Mouse (Mus musculus): ENCODE measurements at regions not wholly inside any gene's neighbourhood (a gene's known extent, or its start where the extent isn't known, plus 50 kb on each side); places are given as distances from the start of the nearest gene placed in this dataset.

GRCm38 (mm10) chr15:50401386-50401785, 3483.3 kb upstream of the Gm7489 start:
- no peak overlapping the region for H3K4me3 ChIP-seq (replicated peaks; ENCODE audit: low read length)
- H3K27me3 ChIP-seq (ENCODE audit: insufficient read depth, low read length), result no peaks in the 10 kb centered on the region
- TF ChIP-seq CTCF (conservative IDR thresholded peaks at IDR 0.05; ENCODE audit: low read length), result no peak
- H3K4me1 ChIP-seq (replicated peaks; ENCODE audit: low read depth, low read length), result no peaks in the 10 kb centered on the region
- H3K9me3 ChIP-seq (ENCODE audit: low read length), result no peaks in the 10 kb centered on the region
- H3K36me3 ChIP-seq (ENCODE audit: insufficient read depth, low read length), result no peaks in the 10 kb centered on the region

- Histone ChIP-seq H3K4me3 (replicated peaks; ENCODE audit: low read length) (no peak overlapping the region), H3K36me3 (ENCODE audit: insufficient read depth, low read length) (no peaks in the 10 kb centered on the region)
- TF ChIP-seq CTCF (conservative IDR thresholded peaks at IDR 0.05; ENCODE audit: low read length), result no peak
- TF ChIP-seq POU5F1 (IDR thresholded peaks at IDR 0.05; ENCODE audit: borderline replicate concordance, low read length), result no peak
- no peak for TF ChIP-seq NANOG (IDR thresholded peaks at IDR 0.05; ENCODE audit: borderline replicate concordance, low read length)
Measured at GRCm38 (mm10) chr15:50402551-50402950, 3482.2 kb upstream of the Gm7489 start.

GRCm38 (mm10) chr15:50403883-50404282, 3480.8 kb upstream of the Gm7489 start:
- Histone ChIP-seq H3K4me3 (replicated peaks; ENCODE audit: low read length) (no peak overlapping the region), H3K27me3 (ENCODE audit: insufficient read depth, low read length) (no peaks in the 10 kb centered on the region), H3K36me3 (ENCODE audit: insufficient read depth, low read length) (no peaks in the 10 kb centered on the region), H3K9me3 (ENCODE audit: low read length) (no peaks in the 10 kb centered on the region), H3K4me1 (replicated peaks; ENCODE audit: low read depth, low read length) (no peaks in the 10 kb centered on the region)
- no peak for TF ChIP-seq NANOG (IDR thresholded peaks at IDR 0.05; ENCODE audit: borderline replicate concordance, low read length)
- TF ChIP-seq POU5F1 (IDR thresholded peaks at IDR 0.05; ENCODE audit: borderline replicate concordance, low read length), result no peak
- no peak for TF ChIP-seq CTCF (conservative IDR thresholded peaks at IDR 0.05; ENCODE audit: low read length)

More at GRCm38 (mm10) chr15:50402551-50402950, 3482.2 kb upstream of the Gm7489 start:
- Histone ChIP-seq H3K27me3 (ENCODE audit: insufficient read depth, low read length) (no peaks in the 10 kb centered on the region), H3K4me1 (replicated peaks; ENCODE audit: low read depth, low read length) (no peaks in the 10 kb centered on the region), H3K9me3 (ENCODE audit: low read length) (no peaks in the 10 kb centered on the region)

- Histone ChIP-seq H3K4me3 (replicated peaks; ENCODE audit: low read length) (no peak overlapping the region), H3K27me3 (ENCODE audit: insufficient read depth, low read length) (no peaks in the 10 kb centered on the region), H3K36me3 (ENCODE audit: insufficient read depth, low read length) (no peaks in the 10 kb centered on the region), H3K4me1 (replicated peaks; ENCODE audit: low read depth, low read length) (no peaks in the 10 kb centered on the region), H3K9me3 (ENCODE audit: low read length) (peaks cover 3% of the 10 kb centered on the region; the same call in 1 of the 2 replicates)
- TF ChIP-seq NANOG (IDR thresholded peaks at IDR 0.05; ENCODE audit: borderline replicate concordance, low read length) (no peak), CTCF (conservative IDR thresholded peaks at IDR 0.05; ENCODE audit: low read length) (no peak), POU5F1 (IDR thresholded peaks at IDR 0.05; ENCODE audit: borderline replicate concordance, low read length) (no peak)
Measured at GRCm38 (mm10) chr15:50408985-50409384, 3475.7 kb upstream of the Gm7489 start.

- peaks cover 10% of the 10 kb centered on the region for H3K9me3 ChIP-seq (ENCODE audit: low read length)
- no peak for TF ChIP-seq CTCF (conservative IDR thresholded peaks at IDR 0.05; ENCODE audit: low read length)
- no peak for TF ChIP-seq POU5F1 (IDR thresholded peaks at IDR 0.05; ENCODE audit: borderline replicate concordance, low read length)
- no peak for TF ChIP-seq NANOG (IDR thresholded peaks at IDR 0.05; ENCODE audit: borderline replicate concordance, low read length)
- no peaks in the 10 kb centered on the region for H3K36me3 ChIP-seq (ENCODE audit: insufficient read depth, low read length)
- H3K4me3 ChIP-seq (replicated peaks; ENCODE audit: low read length), result no peak overlapping the region
- H3K27me3 ChIP-seq (ENCODE audit: insufficient read depth, low read length), result no peaks in the 10 kb centered on the region
- no peaks in the 10 kb centered on the region for H3K4me1 ChIP-seq (replicated peaks; ENCODE audit: low read depth, low read length)
Measured at GRCm38 (mm10) chr15:50417641-50418040, 3467.1 kb upstream of the Gm7489 start.

- TF ChIP-seq POU5F1 (IDR thresholded peaks at IDR 0.05; ENCODE audit: borderline replicate concordance, low read length), result no peak
- TF ChIP-seq NANOG (IDR thresholded peaks at IDR 0.05; ENCODE audit: borderline replicate concordance, low read length), result no peak
- no peak for TF ChIP-seq CTCF (conservative IDR thresholded peaks at IDR 0.05; ENCODE audit: low read length)
- Histone ChIP-seq H3K27me3 (ENCODE audit: insufficient read depth, low read length) (no peaks in the 10 kb centered on the region), H3K4me3 (replicated peaks; ENCODE audit: low read length) (no peak overlapping the region), H3K9me3 (ENCODE audit: low read length) (peaks cover 10% of the 10 kb centered on the region), H3K4me1 (replicated peaks; ENCODE audit: low read depth, low read length) (no peaks in the 10 kb centered on the region), H3K36me3 (ENCODE audit: insufficient read depth, low read length) (no peaks in the 10 kb centered on the region)
Measured at GRCm38 (mm10) chr15:50423082-50423665, 3461.5 kb upstream of the Gm7489 start.

- Histone ChIP-seq H3K27me3 (ENCODE audit: insufficient read depth, low read length) (no peaks in the 10 kb centered on the region), H3K36me3 (ENCODE audit: insufficient read depth, low read length) (no peaks in the 10 kb centered on the region), H3K9me3 (ENCODE audit: low read length) (peaks cover 20% of the 10 kb centered on the region), H3K4me3 (replicated peaks; ENCODE audit: low read length) (no peak overlapping the region), H3K4me1 (replicated peaks; ENCODE audit: low read depth, low read length) (no peaks in the 10 kb centered on the region)
- TF ChIP-seq CTCF (conservative IDR thresholded peaks at IDR 0.05; ENCODE audit: low read length), result no peak
- no peak for TF ChIP-seq POU5F1 (IDR thresholded peaks at IDR 0.05; ENCODE audit: borderline replicate concordance, low read length)
- TF ChIP-seq NANOG (IDR thresholded peaks at IDR 0.05; ENCODE audit: borderline replicate concordance, low read length), result no peak
Measured at GRCm38 (mm10) chr15:50449604-50450003, 3435.1 kb upstream of the Gm7489 start.

- H3K27me3 ChIP-seq (ENCODE audit: insufficient read depth, low read length), result no peaks in the 10 kb centered on the region
- H3K36me3 ChIP-seq (ENCODE audit: insufficient read depth, low read length), result no peaks in the 10 kb centered on the region
- H3K4me3 ChIP-seq (replicated peaks; ENCODE audit: low read length), result no peak overlapping the region
- no peaks in the 10 kb centered on the region for H3K4me1 ChIP-seq (replicated peaks; ENCODE audit: low read depth, low read length)
- TF ChIP-seq POU5F1 (IDR thresholded peaks at IDR 0.05; ENCODE audit: borderline replicate concordance, low read length), result no peak
- TF ChIP-seq CTCF (conservative IDR thresholded peaks at IDR 0.05; ENCODE audit: low read length), result no peak
- no peak for TF ChIP-seq NANOG (IDR thresholded peaks at IDR 0.05; ENCODE audit: borderline replicate concordance, low read length)
- peaks cover 9% of the 10 kb centered on the region for H3K9me3 ChIP-seq (ENCODE audit: low read length)
Measured at GRCm38 (mm10) chr15:50472626-50473025, 3412.1 kb upstream of the Gm7489 start.

GRCm38 (mm10) chr15:50498716-50499115, 3386.0 kb upstream of the Gm7489 start:
- no peaks in the 10 kb centered on the region for H3K4me1 ChIP-seq (replicated peaks; ENCODE audit: low read depth, low read length)
- no peaks in the 10 kb centered on the region for H3K27me3 ChIP-seq (ENCODE audit: insufficient read depth, low read length)
- H3K4me3 ChIP-seq (replicated peaks; ENCODE audit: low read length), result no peak overlapping the region
- H3K36me3 ChIP-seq (ENCODE audit: insufficient read depth, low read length), result no peaks in the 10 kb centered on the region
- no peaks in the 10 kb centered on the region; the same call in 1 of the 2 replicates for H3K9me3 ChIP-seq (ENCODE audit: low read length)
- TF ChIP-seq POU5F1 (IDR thresholded peaks at IDR 0.05; ENCODE audit: borderline replicate concordance, low read length) (no peak), NANOG (IDR thresholded peaks at IDR 0.05; ENCODE audit: borderline replicate concordance, low read length) (no peak), CTCF (conservative IDR thresholded peaks at IDR 0.05; ENCODE audit: low read length) (no peak)

Data from E14TG2a.4 (cell line).